Mouse (Mus musculus) cerebral cortex, adult 2 months (tissue): ENCODE results near the gene Wdr25.

Source experiments
- WGBS: fragments of 180-500 bp; shearing (Covaris S2); methylation state at CpG from one replicate; pipeline ENCODE4 v1.1.7; 2018; 5-methylcytosine and 5-hydroxymethylcytosine counted together

The Wdr25 gene

DNA sequence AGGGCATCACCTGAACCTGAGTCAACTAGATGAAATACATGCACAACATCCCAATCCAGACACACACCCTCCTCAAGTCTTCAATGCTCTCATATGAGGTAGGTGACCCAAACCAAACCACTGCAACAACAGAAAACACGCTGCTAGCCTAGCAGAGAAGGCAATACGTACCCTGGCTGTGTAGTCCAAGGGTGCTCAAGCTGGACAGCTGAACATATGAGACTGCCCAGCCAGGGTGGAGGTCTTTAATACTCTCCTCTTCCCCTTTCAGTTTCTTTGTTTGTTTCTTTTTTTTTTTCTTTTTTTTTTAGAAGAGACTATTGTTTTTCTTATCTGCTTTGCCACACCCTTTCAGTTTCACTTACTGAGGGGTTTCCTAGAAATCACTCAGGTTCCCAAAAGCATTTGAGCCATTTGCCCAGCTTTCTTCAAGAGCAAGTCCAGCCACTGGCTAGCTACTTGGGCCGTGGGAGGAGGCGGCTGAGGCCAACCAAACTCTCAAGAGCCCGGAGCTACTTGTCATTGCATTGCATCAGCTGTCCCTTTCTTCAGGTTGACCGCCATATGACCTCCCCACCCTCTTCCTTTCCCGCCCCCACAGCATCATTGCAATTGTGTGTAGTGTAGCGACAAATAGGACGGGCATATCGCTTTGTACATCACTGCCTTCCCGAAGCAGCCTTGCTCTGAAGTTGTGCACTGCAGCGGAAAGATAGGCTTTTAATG is at the start of gene Wdr25:
TSS of gene Wdr25 (plus strand) at position 643 of the 726 bp plus-strand sequence.
- WGBS, result 18% methylated on average over 12 of the region's 12 CpGs

DNA sequence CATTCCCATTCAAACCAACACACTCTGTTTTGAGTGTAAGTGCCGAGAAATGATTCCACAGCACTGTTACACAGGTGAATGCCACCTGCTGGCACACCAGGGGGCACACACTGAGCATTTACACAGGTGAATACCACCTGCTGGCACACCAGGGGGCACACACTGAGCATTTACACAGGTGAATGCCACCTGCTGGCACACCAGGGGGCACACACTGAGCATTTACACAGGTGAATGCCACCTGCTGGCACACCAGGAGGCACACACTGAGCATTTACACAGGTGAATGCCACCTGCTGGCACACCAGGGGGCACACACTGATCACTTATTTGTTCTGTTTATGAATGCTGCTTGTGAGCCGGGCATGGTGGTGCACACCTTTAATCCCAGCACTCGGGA is 45.4 kb upstream of the Wdr25 start:
- WGBS, result 90% methylated on average over 3 of the region's 3 CpGs

GRCm38 (mm10) chr12:108849488-108850022 is 43.9 kb upstream of the Wdr25 start:
- WGBS, result 81% methylated on average over 4 of the region's 4 CpGs

- 70% methylated on average over 8 of the region's 8 CpGs for WGBS
Observed at GRCm38 (mm10) chr12:108850129-108850528, 43.3 kb upstream of the Wdr25 start.

DNA sequence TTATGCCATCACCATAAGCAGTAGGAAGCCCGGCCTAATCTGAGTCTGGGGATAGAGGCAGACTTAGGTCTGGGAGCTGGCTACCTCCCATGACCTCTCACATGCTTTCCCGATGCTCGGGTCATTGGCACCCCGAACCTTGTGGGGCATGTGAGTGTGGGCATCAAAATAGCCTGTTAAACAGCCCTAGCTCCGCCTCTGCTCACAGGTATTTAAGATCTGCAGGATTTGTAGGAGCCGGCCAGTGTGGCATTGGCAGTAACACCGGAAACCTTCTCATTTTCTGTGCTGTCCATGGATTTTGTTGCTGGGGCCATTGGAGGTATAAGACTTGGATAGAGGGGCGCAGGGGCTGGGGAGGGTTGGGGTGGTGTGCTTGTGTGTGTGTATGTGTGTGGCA is 42.5 kb upstream of the Wdr25 start:
- WGBS, result 89% methylated on average over 8 of the region's 8 CpGs

DNA sequence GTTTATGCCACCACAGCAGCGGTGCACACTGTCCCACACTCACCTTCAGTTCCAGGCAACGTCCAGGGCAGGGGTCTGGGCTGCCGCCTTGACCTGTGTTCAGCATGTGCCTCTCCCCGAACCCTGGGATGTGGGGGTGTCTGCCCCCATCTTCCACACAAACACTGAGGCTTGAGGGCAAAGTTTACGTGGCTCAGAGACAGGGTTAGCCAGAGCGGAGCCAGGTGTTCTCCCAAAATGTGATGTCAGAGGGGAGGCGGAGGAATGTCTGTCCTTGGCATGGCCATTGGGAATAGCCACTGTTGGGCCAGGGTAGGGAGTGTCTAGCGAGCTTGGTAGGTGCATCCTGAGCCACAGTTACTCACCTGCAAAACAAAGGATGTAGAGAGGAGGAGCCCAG is 40.6 kb upstream of the Wdr25 start:
- 95% methylated on average over 8 of the region's 8 CpGs for WGBS

DNA sequence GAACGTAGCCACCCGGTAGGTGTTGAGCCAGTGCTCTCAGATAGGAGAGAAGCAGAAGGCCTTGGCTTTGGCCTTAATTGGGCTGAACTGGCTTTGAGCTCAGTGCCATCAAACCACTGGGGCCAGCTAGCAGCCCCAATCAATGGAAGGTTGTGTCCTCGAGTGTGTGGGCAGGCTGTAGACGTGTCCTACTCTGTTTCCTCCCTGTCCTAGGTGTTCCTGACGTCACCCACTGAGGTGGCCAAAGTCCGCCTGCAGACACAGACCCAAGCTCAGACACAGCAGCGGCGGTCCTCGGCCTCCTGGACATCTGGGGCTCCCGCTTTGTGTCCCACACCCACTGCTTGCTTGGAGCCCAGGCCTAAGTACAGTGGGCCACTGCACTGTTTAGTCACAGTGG is 38.4 kb upstream of the Wdr25 start:
- 91% methylated on average over 10 of the region's 10 CpGs for WGBS

- 74% methylated on average over 8 of the region's 8 CpGs for WGBS
Observed at GRCm38 (mm10) chr12:108856186-108856585, 37.2 kb upstream of the Wdr25 start.

DNA sequence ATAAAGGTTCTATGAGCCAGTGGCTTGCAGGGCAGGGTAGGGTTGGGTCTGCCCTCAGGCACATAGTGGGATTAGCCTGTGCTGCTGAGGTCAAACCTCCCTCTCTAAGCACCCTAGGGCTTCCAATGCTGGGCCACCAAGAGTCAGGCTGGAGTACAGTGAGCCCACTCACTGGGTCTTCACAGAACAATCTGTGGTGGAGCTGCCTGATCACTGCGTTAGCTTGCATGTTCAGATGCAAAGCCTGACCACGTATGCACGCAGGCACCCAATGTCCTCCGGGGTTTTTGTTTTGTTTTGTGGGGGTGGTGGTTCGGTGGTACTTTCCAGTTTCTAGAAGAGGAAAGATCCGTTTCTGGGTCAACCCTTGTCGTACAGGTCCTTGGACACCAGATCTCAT is 36.3 kb upstream of the Wdr25 start:
- WGBS, result 81% methylated on average over 7 of the region's 7 CpGs

- 83% methylated on average over 7 of the region's 7 CpGs for WGBS
Observed at GRCm38 (mm10) chr12:108857589-108858184, 35.7 kb upstream of the Wdr25 start.

DNA sequence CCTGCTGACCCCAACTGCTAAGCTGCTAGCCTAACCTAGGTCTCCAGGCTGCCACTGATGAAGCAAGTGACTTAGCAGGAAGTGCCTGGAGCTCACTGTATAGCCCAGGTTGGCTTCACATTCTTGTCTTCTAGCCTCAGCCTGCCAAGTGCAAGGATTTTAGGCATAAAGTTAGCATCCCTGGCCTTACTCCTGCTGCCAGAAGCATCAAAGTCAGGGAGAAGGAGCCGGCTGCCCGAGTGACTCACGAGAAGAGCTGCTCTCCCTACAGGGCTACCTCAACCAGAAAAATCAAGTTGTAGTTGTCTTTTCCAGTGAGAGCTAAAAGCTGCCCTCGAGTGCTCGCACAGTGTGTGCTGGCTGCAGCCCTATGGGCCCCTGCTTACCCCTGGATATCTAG is 34.9 kb upstream of the Wdr25 start:
- 72% methylated on average over 5 of the region's 5 CpGs for WGBS

- 82% methylated on average over 6 of the region's 6 CpGs for WGBS
Observed at GRCm38 (mm10) chr12:108865007-108865494, 28.4 kb upstream of the Wdr25 start.

DNA sequence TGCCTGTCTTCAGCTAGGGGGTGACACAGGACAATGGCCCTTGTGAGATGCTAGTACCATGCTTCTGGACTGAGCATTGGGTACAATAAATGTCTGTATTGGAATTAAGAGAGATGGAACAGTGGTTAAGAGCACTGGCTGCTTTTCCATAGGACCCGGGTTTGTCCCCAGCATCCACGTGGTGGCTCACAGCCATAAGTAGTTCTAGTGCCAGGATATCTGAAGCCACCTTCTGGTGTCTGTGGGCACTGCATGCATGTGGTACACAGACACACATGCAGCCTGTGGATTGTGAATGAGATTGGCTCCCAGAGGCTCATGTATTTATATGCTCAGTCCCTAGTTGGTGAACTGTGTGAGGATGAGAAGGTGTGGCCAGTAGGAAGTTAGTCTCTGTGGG is 23.9 kb upstream of the Wdr25 start:
- 66% methylated on average over 2 of the region's 2 CpGs for WGBS

- WGBS, result 79% methylated on average over 5 of the region's 5 CpGs
Observed at GRCm38 (mm10) chr12:108873122-108873521, 20.3 kb upstream of the Wdr25 start.

GRCm38 (mm10) chr12:108879138-108879537 is 14.3 kb upstream of the Wdr25 start:
- 89% methylated on average over 4 of the region's 4 CpGs for WGBS

DNA sequence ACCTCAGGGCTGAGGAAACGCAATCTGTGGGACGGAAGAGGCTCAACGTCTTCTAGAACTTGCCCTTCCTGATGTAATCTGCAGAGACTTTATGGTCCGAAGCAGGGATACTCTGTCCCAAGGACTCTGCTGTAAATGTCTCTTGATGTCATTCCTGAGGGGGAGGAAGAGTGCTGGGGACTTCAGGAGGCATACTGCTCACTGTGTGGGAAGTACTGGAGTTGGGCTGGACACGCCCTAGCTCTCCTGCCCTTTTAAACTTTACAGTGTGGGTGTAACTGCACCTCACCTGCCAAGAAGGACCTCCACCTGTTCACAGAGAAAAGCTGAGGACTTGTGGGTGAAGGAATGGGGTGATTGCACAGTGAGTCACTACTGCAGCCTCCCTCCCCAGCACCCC is 12.8 kb upstream of the Wdr25 start:
- WGBS, result 95% methylated on average over 5 of the region's 5 CpGs

DNA sequence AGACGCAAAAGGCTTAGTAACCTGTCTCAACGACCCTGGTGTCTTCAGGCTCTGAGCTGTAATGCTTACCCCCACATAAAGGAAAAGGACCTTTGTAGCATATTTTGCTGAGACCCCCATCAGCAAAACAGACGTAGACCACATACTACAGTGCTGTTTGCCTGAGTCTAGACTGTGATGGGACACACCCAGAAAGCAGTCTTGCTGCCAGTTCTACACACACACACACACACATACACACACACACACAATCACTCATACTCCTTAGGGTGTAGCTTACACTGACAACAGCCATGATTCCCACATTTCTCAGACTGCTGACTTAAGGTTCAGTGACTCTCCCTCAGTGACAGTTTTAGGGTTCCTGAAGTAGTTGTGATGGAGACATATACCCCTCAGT is 12.2 kb upstream of the Wdr25 start:
- 78% methylated on average over 3 of the region's 3 CpGs for WGBS

DNA sequence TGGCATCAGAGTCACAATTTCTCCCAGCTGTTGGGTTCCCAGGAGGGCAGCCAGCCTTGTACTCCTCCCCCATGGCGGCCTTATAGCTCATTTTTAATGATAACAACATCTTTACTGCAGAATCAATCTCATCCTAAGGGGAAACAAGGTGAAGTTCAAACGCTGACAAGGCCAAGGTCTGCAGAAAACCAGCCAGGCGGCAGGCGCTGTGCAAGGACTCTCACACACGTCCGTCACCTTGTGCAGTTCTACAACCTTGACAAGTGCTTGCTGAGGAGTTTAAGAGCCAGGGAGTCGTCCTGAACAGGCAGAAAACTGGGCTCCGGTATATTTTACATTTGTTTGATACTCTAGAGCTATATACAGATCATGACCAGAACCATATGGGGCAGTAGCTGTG is 10.7 kb upstream of the Wdr25 start:
- 91% methylated on average over 8 of the region's 8 CpGs for WGBS

- 94% methylated on average over 1 of the region's 1 CpGs for WGBS
Observed at GRCm38 (mm10) chr12:108885906-108886305, 7.5 kb upstream of the Wdr25 start.

GRCm38 (mm10) chr12:108887077-108887476 is 6.4 kb upstream of the Wdr25 start:
- 77% methylated on average over 4 of the region's 4 CpGs for WGBS

GRCm38 (mm10) chr12:108888632-108889031 is 4.8 kb upstream of the Wdr25 start:
- WGBS, result 62% methylated on average over 4 of the region's 4 CpGs

DNA sequence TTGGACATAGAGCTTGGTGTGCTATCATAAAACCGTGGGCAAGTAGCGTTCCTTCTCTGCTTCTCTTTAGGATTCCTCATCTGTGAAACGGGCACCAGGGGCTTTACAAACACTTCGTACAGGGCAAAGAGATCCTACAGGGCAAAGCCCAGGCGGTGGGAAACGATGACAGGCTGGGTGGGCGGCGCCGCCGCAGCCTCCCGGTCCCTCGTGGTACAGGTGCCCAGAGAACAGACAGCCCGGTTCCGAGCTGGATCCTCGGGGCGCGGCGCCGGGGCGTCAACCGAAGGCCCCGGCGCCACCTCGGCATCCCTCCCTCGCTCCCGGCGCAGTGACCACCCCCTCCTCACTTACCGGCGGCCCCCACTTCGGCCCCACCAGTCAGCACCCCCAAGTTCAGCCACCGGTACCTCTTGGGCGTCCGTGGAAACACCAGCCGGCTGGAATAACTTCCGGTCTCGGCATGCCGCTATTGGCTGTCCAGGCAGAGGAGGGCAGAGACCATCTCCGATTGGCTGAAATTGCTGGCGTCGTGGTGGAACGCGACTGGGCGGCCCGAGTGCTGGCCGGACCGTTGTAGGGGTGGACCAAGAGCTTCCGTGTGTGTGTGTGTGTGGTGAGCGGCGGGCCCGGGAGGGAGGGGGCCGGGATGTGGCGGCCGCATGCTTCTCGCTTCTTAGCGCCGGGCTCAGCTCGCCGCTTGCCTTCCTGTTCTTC is 442 bp downstream of the Wdr25 start, which contains the start of gene Wars:
TSS of gene Wars (minus strand) at position 460 of the 717 bp plus-strand sequence.
- 1% methylated on average over 58 of the region's 58 CpGs for WGBS
